Mouse (Mus musculus): Measurements from ENCODE around the gene Lrp1.

- no peak for TF ChIP-seq CTCF (conservative IDR thresholded peaks at IDR 0.05; ENCODE audit: insufficient read depth, insufficient read length, low read depth, low read length)
- TF ChIP-seq POLR2A (IDR thresholded peaks at IDR 0.05; ENCODE audit: low read depth, low read length) = no peak
These were observed 41.8 kb upstream of the Lrp1 start for GRCm38 (mm10) chr10:127662666-127663253.

Measured in kidney, adult 2 months (tissue).